Mouse (Mus musculus) megakaryocyte, embryonic 14.5 days (primary cell): Measurements from ENCODE around the gene Cd19.

Experiments
- FLI1 ChIP-seq: IDR thresholded peaks from 2 replicates; pipeline ENCODE4 v1.6.1; 2012; ENCODE audit warnings: low read length, inconsistent platforms, mixed read lengths
- GATA1 ChIP-seq: IDR thresholded peaks from 3 replicates; pipeline ENCODE4 v1.6.1; 2012; ENCODE audit warnings: mixed read lengths, low read length, inconsistent platforms, borderline replicate concordance

DNA sequence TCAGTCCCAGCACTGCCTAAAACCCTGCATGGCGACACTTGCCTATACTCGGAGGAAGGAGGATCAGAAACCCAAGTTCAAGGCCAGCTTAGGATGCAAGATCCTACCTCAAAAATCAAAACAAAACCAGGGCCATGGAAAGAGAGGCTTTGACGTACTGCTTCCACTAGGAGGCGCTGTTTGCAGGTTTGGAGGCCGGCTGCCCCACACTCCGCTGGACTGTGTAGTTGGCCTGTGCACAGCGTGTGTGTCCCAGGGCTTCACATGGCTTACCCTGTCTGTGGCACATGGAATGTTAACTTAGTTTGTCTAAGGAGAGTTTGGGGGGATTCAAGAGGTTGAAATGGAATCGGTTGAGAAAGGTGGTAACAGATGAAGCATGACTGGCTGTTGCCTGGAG is 22.2 kb upstream of the Cd19 start:
- no peak for TF ChIP-seq GATA1
- TF ChIP-seq FLI1, result no peak
